Mouse (Mus musculus): Measurements from ENCODE around the gene Scml4. TPM values are rescaled to one million over a fixed set of nuclear protein-coding genes. Genes with fewer than 3 reads are reported as not detected.

Gene Scml4
- polyA plus RNA-seq, 1 experiment from 2014 or later, result 1.3 TPM

GRCm38 (mm10) chr10:42984886-42985285, 124.7 kb downstream of the Scml4 start:
- ATAC-seq (ENCODE audit: low FRiP score, low read depth), result no peak
- Histone ChIP-seq H3K4me3 (no peak overlapping the region), H3K9me3 (no peaks in the 10 kb centered on the region), H3K4me2 (replicated peaks) (no peak overlapping the region), H3K9ac (no peak overlapping the region), H3K27me3 (no peaks in the 10 kb centered on the region), H3K27ac (no peak overlapping the region), H3K36me3 (no peaks in the 10 kb centered on the region), H3K4me1 (peaks cover 15% of the 10 kb centered on the region)
- 72% methylated on average over 3 of the region's 4 CpGs for WGBS

DNA sequence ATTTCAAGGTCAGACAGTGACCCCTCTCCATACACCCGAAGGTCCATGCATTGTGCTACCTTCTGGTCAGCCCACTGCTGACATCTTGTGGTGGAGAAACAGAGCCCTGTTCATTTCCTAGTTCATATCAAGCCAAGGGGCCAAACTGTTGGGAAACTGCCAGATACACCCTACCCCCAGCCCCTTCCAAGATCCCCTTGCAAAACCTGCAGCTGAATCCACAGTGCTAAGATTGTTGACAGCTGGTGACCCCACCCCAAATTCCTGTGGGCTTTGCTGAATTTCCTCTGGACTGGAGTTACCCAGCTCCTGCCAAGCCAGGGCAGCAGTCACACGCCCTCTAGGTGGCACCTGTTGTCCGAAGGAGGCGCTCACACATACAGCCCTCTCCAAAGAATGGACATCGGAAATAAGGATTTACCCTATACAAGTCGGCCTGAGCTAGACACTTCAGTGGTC, 127.5 kb downstream of the Scml4 start:
- peak; percentile 57 for ATAC-seq (ENCODE audit: low FRiP score, low read depth)
- no peaks in the 10 kb centered on the region for H3K9me3 ChIP-seq
- H3K9ac ChIP-seq, result no peak overlapping the region
- H3K27me3 ChIP-seq, result peaks cover 3% of the 10 kb centered on the region; the same call in 1 of the 2 replicates
- no peak overlapping the region for H3K27ac ChIP-seq
- H3K4me2 ChIP-seq (replicated peaks), result no peak overlapping the region
- H3K4me1 ChIP-seq, result peaks cover 19% of the 10 kb centered on the region
- no peak overlapping the region for H3K4me3 ChIP-seq
- 18% methylated on average over 6 of the region's 6 CpGs for WGBS
- no peaks in the 10 kb centered on the region for H3K36me3 ChIP-seq

DNA sequence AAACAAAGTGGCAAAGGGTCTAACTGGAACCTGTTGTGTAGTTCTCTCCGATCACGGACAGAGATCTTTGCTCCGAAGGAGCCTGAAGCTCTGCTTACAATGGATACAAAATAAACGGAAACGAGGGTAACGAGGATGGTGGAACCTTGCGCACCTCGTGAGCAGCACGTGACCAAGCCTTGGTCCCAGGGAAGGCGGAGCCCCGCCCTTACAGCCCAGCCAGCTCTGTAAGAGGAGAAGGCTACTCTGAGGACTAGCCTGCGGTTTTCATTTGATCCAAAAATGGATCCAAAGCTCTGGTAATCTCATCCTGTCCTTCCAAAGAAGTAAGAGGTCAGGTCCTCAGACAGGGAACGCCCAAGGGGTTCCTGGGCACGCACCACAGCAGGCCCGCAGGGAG, 128.5 kb downstream of the Scml4 start:
- no peak overlapping the region for H3K4me3 ChIP-seq
- no peak overlapping the region for H3K27ac ChIP-seq
- H3K4me1 ChIP-seq, result peaks cover 26% of the 10 kb centered on the region
- peaks cover 4% of the 10 kb centered on the region; the same call in 1 of the 2 replicates for H3K27me3 ChIP-seq
- H3K9me3 ChIP-seq, result no peaks in the 10 kb centered on the region
- H3K36me3 ChIP-seq, result no peaks in the 10 kb centered on the region
- H3K9ac ChIP-seq, result no peak overlapping the region
- no peak overlapping the region for H3K4me2 ChIP-seq (replicated peaks)
- no peak for ATAC-seq (ENCODE audit: low FRiP score, low read depth)
- 56% methylated on average over 15 of the region's 15 CpGs for WGBS

DNA sequence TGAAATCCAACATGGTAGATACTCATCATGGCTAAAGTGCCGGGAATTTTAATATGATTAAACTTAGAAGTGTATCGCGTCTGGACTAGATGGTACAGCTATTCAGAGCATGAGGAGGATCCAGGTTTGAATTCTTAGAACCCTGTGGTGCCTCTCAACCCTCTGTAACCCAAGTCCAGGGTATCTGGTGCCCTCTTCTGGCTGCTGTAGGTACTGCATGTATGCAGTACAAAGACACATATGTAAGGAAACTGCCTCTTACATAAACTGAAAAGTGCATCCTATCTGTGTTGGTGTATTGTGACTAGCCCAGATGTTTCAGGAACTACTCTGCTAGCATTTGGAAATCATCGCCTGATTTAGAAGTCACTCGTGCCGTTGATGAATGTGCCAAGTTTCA, 129.7 kb downstream of the Scml4 start:
- Histone ChIP-seq H3K9me3 (no peaks in the 10 kb centered on the region), H3K27ac (no peak overlapping the region), H3K4me1 (peaks cover 39% of the 10 kb centered on the region), H3K9ac (no peak overlapping the region), H3K4me2 (replicated peaks) (no peak overlapping the region), H3K27me3 (peaks cover 13% of the 10 kb centered on the region; the same call in 1 of the 2 replicates), H3K36me3 (no peaks in the 10 kb centered on the region), H3K4me3 (no peak overlapping the region)
- ATAC-seq (ENCODE audit: low FRiP score, low read depth), result no peak
- 31% methylated on average over 6 of the region's 6 CpGs for WGBS

DNA sequence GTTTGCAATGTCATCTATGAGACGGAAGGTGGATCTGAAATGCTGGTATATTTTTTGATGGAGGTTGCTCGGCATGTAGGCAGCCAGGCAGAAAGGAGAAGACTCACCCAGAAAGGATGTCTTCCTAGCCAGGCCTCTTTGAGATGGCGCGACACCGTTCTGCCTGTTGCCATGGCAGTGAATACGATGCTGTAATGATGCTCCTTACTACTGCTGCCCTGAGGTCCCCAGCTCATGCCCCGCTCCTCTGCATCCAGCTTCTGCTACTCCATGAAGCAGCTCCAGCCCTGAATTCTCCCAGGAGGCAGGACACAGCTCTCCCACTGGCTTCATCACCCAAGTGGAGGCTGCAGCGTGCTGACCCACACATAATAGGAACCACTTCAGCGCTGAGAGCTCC, 130.8 kb downstream of the Scml4 start:
- ATAC-seq (ENCODE audit: low FRiP score, low read depth), result no peak
- 72% methylated on average over 9 of the region's 9 CpGs for WGBS

DNA sequence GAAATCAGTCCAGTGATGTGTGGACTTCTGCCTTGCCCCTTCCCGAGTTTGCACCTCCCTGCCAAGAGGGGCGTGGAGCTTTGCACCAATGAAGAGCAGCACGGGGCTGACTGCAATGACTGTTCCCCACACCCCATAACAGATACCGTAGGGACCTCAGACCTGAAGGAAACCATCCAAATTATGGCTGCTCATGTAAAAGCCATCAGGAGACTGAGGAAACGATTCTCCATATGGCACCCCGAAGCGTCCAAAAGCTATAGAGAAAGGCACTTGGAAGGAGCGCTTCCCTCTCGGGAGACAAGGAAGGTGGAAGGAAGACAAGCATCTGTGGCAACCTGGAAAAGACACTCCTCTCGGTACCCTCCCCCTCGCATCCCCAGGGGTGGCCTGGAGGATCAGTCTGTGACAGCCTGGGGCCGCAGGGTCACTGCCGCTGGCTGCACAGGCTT, 134.2 kb downstream of the Scml4 start:
- peak; percentile 79 for ATAC-seq (ENCODE audit: low FRiP score, low read depth)
- H3K4me3 ChIP-seq, result peak overlapping the region; percentile 20

More for the DNA sequence above, 130.8 kb downstream of the Scml4 start:
- H3K27me3 ChIP-seq, result peaks cover 13% of the 10 kb centered on the region; the same call in 1 of the 2 replicates
- no peaks in the 10 kb centered on the region for H3K36me3 ChIP-seq
- H3K9ac ChIP-seq, result no peak overlapping the region
- H3K4me2 ChIP-seq (replicated peaks), result no peak overlapping the region
- peaks cover 48% of the 10 kb centered on the region for H3K4me1 ChIP-seq
- no peak overlapping the region for H3K27ac ChIP-seq
- H3K9me3 ChIP-seq, result no peaks in the 10 kb centered on the region
- no peak overlapping the region for H3K4me3 ChIP-seq

DNA sequence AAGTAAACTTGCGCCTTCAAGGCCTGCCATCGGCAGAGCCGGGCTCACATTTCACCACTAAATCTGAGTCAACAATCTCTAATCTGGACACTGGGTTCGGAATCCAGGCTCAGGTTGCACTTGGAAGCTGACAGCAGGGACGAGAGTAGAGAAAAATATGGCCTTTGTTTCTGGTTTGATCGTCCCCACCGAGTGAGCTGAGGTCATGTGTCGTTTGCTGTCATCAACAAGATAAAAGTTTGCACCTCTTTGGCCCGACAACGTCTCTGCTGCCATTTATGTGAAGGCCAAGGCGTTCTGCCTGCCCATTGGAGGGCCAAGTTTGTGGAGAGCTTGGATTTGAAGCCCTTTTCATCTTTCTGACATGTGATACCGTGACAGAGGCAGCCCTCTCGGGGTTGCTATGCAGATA, 135.3 kb downstream of the Scml4 start:
- Histone ChIP-seq H3K9me3 (no peaks in the 10 kb centered on the region), H3K9ac (no peak overlapping the region), H3K4me2 (replicated peaks) (no peak overlapping the region), H3K27me3 (peaks cover 13% of the 10 kb centered on the region; the same call in 1 of the 2 replicates), H3K4me1 (peaks cover 35% of the 10 kb centered on the region), H3K36me3 (no peaks in the 10 kb centered on the region), H3K4me3 (no peak overlapping the region), H3K27ac (peak overlapping the region; percentile 39; the same call in 1 of the 2 replicates)
- WGBS, result 16% methylated on average over 13 of the region's 13 CpGs
- no peak for ATAC-seq (ENCODE audit: low FRiP score, low read depth)

More for the DNA sequence above, 134.2 kb downstream of the Scml4 start:
- Histone ChIP-seq H3K27ac (peak overlapping the region; percentile 70; the same call in 1 of the 2 replicates), H3K9me3 (no peaks in the 10 kb centered on the region), H3K36me3 (no peaks in the 10 kb centered on the region), H3K4me1 (peaks cover 39% of the 10 kb centered on the region), H3K27me3 (peaks cover 13% of the 10 kb centered on the region; the same call in 1 of the 2 replicates), H3K4me2 (replicated peaks) (peak overlapping the region; percentile 53), H3K9ac (0 out of 2 replicates have a peak overlapping the region, but pooled peaks have one; percentile 35)
- WGBS, result 11% methylated on average over 13 of the region's 13 CpGs

GRCm38 (mm10) chr10:42997278-42997677, 137.1 kb downstream of the Scml4 start:
- peaks cover 39% of the 10 kb centered on the region for H3K4me1 ChIP-seq
- peaks cover 13% of the 10 kb centered on the region; the same call in 1 of the 2 replicates for H3K27me3 ChIP-seq
- H3K36me3 ChIP-seq, result no peaks in the 10 kb centered on the region
- WGBS, result 79% methylated on average over 2 of the region's 2 CpGs
- no peaks in the 10 kb centered on the region for H3K9me3 ChIP-seq
- no peak overlapping the region for H3K9ac ChIP-seq
- H3K4me2 ChIP-seq (replicated peaks), result no peak overlapping the region
- no peak for ATAC-seq (ENCODE audit: low FRiP score, low read depth)
- no peak overlapping the region for H3K4me3 ChIP-seq
- H3K27ac ChIP-seq, result no peak overlapping the region

- H3K4me2 ChIP-seq (replicated peaks), result no peak overlapping the region
- H3K4me1 ChIP-seq, result peaks cover 45% of the 10 kb centered on the region
- no peaks in the 10 kb centered on the region for H3K9me3 ChIP-seq
- 93% methylated on average over 10 of the region's 10 CpGs for WGBS
- H3K27me3 ChIP-seq, result peaks cover 6% of the 10 kb centered on the region; the same call in 1 of the 2 replicates
- no peak overlapping the region for H3K27ac ChIP-seq
- no peak for ATAC-seq (ENCODE audit: low FRiP score, low read depth)
- H3K9ac ChIP-seq, result no peak overlapping the region
- H3K36me3 ChIP-seq, result no peaks in the 10 kb centered on the region
- H3K4me3 ChIP-seq, result no peak overlapping the region
Measured at GRCm38 (mm10) chr10:42999324-42999723, 139.2 kb downstream of the Scml4 start.

DNA sequence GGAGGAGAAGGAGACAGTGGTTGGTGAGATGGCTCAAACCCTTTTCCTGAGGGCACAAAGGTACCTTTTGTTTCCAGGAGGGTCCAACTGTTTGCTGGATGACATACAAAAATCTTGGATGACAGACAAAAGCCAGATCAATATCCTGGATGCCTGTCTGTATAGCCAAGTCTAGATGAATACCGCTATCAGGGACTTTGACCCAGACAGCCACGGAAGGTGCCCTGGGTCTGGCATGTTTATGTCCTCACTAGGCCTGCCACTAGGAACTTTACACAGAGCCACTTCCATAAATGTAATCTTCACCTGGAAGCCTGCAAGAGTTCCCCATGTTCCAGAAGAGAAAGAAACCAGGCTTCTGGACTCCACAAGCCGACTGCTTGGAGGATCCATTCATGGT, 141.3 kb downstream of the Scml4 start:
- Histone ChIP-seq H3K36me3 (no peaks in the 10 kb centered on the region), H3K27ac (no peak overlapping the region), H3K4me2 (replicated peaks) (no peak overlapping the region), H3K9me3 (no peaks in the 10 kb centered on the region), H3K9ac (no peak overlapping the region), H3K4me3 (no peak overlapping the region), H3K4me1 (peaks cover 38% of the 10 kb centered on the region), H3K27me3 (0 out of 2 replicates have a peak, but pooled peaks cover 3% of the 10 kb centered on the region)
- no peak for ATAC-seq (ENCODE audit: low FRiP score, low read depth)
- 79% methylated on average over 3 of the region's 3 CpGs for WGBS

- H3K27me3 ChIP-seq, result 0 out of 2 replicates have a peak, but pooled peaks cover 3% of the 10 kb centered on the region
- H3K36me3 ChIP-seq, result no peaks in the 10 kb centered on the region
- H3K9me3 ChIP-seq, result no peaks in the 10 kb centered on the region
- ATAC-seq (ENCODE audit: low FRiP score, low read depth), result no peak
- WGBS, result 10% methylated on average over 13 of the region's 13 CpGs
- 0 out of 2 replicates have a peak overlapping the region, but pooled peaks have one; percentile 36 for H3K9ac ChIP-seq
- no peak overlapping the region for H3K27ac ChIP-seq
- peak overlapping the region; percentile 71 for H3K4me2 ChIP-seq (replicated peaks)
- peak overlapping the region; percentile 36 for H3K4me3 ChIP-seq
- peaks cover 35% of the 10 kb centered on the region for H3K4me1 ChIP-seq
Measured at GRCm38 (mm10) chr10:43002066-43002678, 142.0 kb downstream of the Scml4 start.

- H3K4me1 ChIP-seq, result peaks cover 35% of the 10 kb centered on the region
- no peak for ATAC-seq (ENCODE audit: low FRiP score, low read depth)
- 2% methylated on average over 25 of the region's 25 CpGs for WGBS
Measured at GRCm38 (mm10) chr10:43002721-43003465, 142.7 kb downstream of the Scml4 start.

More at GRCm38 (mm10) chr10:43002721-43003465, 142.7 kb downstream of the Scml4 start:
- H3K9me3 ChIP-seq, result no peaks in the 10 kb centered on the region
- peak overlapping the region; percentile 71 for H3K4me2 ChIP-seq (replicated peaks)
- H3K27ac ChIP-seq, result no peak overlapping the region
- peak overlapping the region; percentile 36 for H3K4me3 ChIP-seq
- peak overlapping the region; percentile 36; the same call in 1 of the 2 replicates for H3K9ac ChIP-seq
- no peaks in the 10 kb centered on the region for H3K36me3 ChIP-seq
- H3K27me3 ChIP-seq, result 0 out of 2 replicates have a peak, but pooled peaks cover 3% of the 10 kb centered on the region

Data from limb, embryonic 13.5 days (tissue).